Comparison of ENCODE assay signal across 13 mouse cellular contexts in genomic region chr1:189990046-189990622, GRCm38 (mm10).
DNase-seq lines count a peak whose midpoint lies in the region; ATAC-seq and TF ChIP-seq lines count a peak whose summit lies in the region.
"Had no signal": no experiment of that assay in that cellular context is flagged by ENCODE, and none has a peak within 500 bp of the region (broad histone marks: within the 10 kb centered on the region; RNA-seq: fewer than 3 reads in every experiment).

No protein-coding gene starts in this region.

- no peak for TF ChIP-seq EP300 in stomach, postnatal 0 days (optimal IDR thresholded peaks at IDR 0.05)

- no peak overlapping the region for H3K9ac ChIP-seq in midbrain, embryonic 11.5 days (ENCODE audit: low read length)
- H3K9ac ChIP-seq in intestine, postnatal 0 days (ENCODE audit: low read depth, low read length) = no peak overlapping the region
- no peak overlapping the region for H3K9ac ChIP-seq in neural tube, embryonic 13.5 days
- H3K9ac ChIP-seq in stomach, postnatal 0 days (ENCODE audit: low read length) = no peak overlapping the region
- H3K9ac ChIP-seq: embryonic facial prominence, embryonic 13.5 days; midbrain, embryonic 12.5 days had no signal

- H3K4me1 ChIP-seq in midbrain, embryonic 11.5 days (ENCODE audit: control insufficient read depth, insufficient read depth, low read length) = no peaks in the 10 kb centered on the region
- H3K4me1 ChIP-seq in midbrain, embryonic 10.5 days = peaks cover 23% of the 10 kb centered on the region
- 0 out of 2 replicates have a peak, but pooled peaks cover 6% of the 10 kb centered on the region for H3K4me1 ChIP-seq in intestine, postnatal 0 days (replicated peaks; ENCODE audit: control insufficient read depth, insufficient read depth, low read length)
- peaks cover 26% of the 10 kb centered on the region for H3K4me1 ChIP-seq in neural tube, embryonic 13.5 days (replicated peaks)
- H3K4me1 ChIP-seq in stomach, postnatal 0 days (replicated peaks; ENCODE audit: control insufficient read depth, insufficient read depth) = no peaks in the 10 kb centered on the region

- H3K27ac ChIP-seq in midbrain, embryonic 11.5 days (ENCODE audit: low read depth, low read length) = no peak overlapping the region
- no peak overlapping the region for H3K27ac ChIP-seq in midbrain, embryonic 10.5 days (replicated peaks)
- H3K27ac ChIP-seq in intestine, postnatal 0 days (ENCODE audit: low read depth, low read length) = no peak overlapping the region
- H3K27ac ChIP-seq in neural tube, embryonic 13.5 days (replicated peaks) = no peak overlapping the region
- no peak overlapping the region for H3K27ac ChIP-seq in stomach, postnatal 0 days (replicated peaks)
- H3K27ac ChIP-seq: embryonic facial prominence, embryonic 13.5 days had no signal

- ATAC-seq in midbrain, embryonic 11.5 days (ENCODE audit: low FRiP score) = no peak
- ATAC-seq in intestine, postnatal 0 days = no peak
- no peak for ATAC-seq in neural tube, embryonic 13.5 days (ENCODE audit: low read depth)
- ATAC-seq in stomach, postnatal 0 days (ENCODE audit: low FRiP score, low TSS enrichment) = no peak

- H3K9me3 ChIP-seq in midbrain, embryonic 11.5 days (ENCODE audit: control insufficient read depth, low read length) = no peaks in the 10 kb centered on the region
- H3K9me3 ChIP-seq in midbrain, embryonic 10.5 days (replicated peaks) = no peaks in the 10 kb centered on the region
- no peaks in the 10 kb centered on the region for H3K9me3 ChIP-seq in intestine, postnatal 0 days (ENCODE audit: control insufficient read depth)
- no peaks in the 10 kb centered on the region for H3K9me3 ChIP-seq in neural tube, embryonic 13.5 days
- H3K9me3 ChIP-seq in stomach, postnatal 0 days (ENCODE audit: control insufficient read depth, low read length) = no peaks in the 10 kb centered on the region
- H3K9me3 ChIP-seq: embryonic facial prominence, embryonic 13.5 days; midbrain, embryonic 12.5 days had no signal

- no peaks in the 10 kb centered on the region for H3K27me3 ChIP-seq in midbrain, embryonic 11.5 days (ENCODE audit: control insufficient read depth, insufficient read depth, low read length)
- peaks cover 10% of the 10 kb centered on the region; the same call in 1 of the 2 replicates for H3K27me3 ChIP-seq in midbrain, embryonic 10.5 days (ENCODE audit: low read depth, poor library complexity, severe bottlenecking)
- H3K27me3 ChIP-seq in intestine, postnatal 0 days (replicated peaks; ENCODE audit: control insufficient read depth, insufficient read depth, low read length) = no peaks in the 10 kb centered on the region
- no peaks in the 10 kb centered on the region for H3K27me3 ChIP-seq in neural tube, embryonic 13.5 days
- no peaks in the 10 kb centered on the region for H3K27me3 ChIP-seq in stomach, postnatal 0 days (ENCODE audit: control insufficient read depth, insufficient read depth, low read length)

- no peak overlapping the region for H3K4me2 ChIP-seq in midbrain, embryonic 11.5 days
- peak overlapping the region; percentile 37 for H3K4me2 ChIP-seq in intestine, postnatal 0 days (replicated peaks; ENCODE audit: low read depth)
- H3K4me2 ChIP-seq in neural tube, embryonic 13.5 days = peak overlapping the region; percentile 34
- no peak overlapping the region for H3K4me2 ChIP-seq in stomach, postnatal 0 days (replicated peaks; ENCODE audit: low read depth)
- H3K4me2 ChIP-seq: embryonic facial prominence, embryonic 13.5 days; midbrain, embryonic 12.5 days had no signal

- 61% methylated on average over 11 of the region's 11 CpGs for WGBS in midbrain, embryonic 11.5 days
- WGBS in midbrain, embryonic 10.5 days = 64% methylated on average over 11 of the region's 11 CpGs
- WGBS in intestine, postnatal 0 days = 14% methylated on average over 11 of the region's 11 CpGs
- WGBS in neural tube, embryonic 13.5 days = 7% methylated on average over 11 of the region's 11 CpGs
- WGBS in stomach, postnatal 0 days = 34% methylated on average over 11 of the region's 11 CpGs

- DNase-seq in midbrain, embryonic 11.5 days (ENCODE audit: low spot score, missing footprints) = peak; percentile 75
- DNase-seq in midbrain, embryonic 10.5 days (ENCODE audit: low spot score) = no peak
- DNase-seq in embryo, embryonic 9.5 days (ENCODE audit: extremely low spot score) = peak; percentile 25
- DNase-seq in gastrocnemius, adult 18-20 months (ENCODE audit: low spot score) = no peak
- DNase-seq in stomach, postnatal 0 days (ENCODE audit: low spot score) = no peak
- DNase-seq: cerebellum, postnatal 14 days; kidney, adult 8-10 months; spleen, adult 18-20 months; thymus, postnatal 14 days had no signal

- H3K4me3 ChIP-seq in midbrain, embryonic 11.5 days (ENCODE audit: low read depth, low read length) = no peak overlapping the region
- no peak overlapping the region for H3K4me3 ChIP-seq in midbrain, embryonic 10.5 days
- no peak overlapping the region for H3K4me3 ChIP-seq in intestine, postnatal 0 days (ENCODE audit: low read depth, low read length)
- no peak overlapping the region for H3K4me3 ChIP-seq in neural tube, embryonic 13.5 days
- no peak overlapping the region for H3K4me3 ChIP-seq in stomach, postnatal 0 days (ENCODE audit: low read depth, low read length)
- H3K4me3 ChIP-seq: embryonic facial prominence, embryonic 13.5 days; midbrain, embryonic 12.5 days had no signal

- H3K36me3 ChIP-seq in midbrain, embryonic 11.5 days (ENCODE audit: control insufficient read depth, insufficient read depth, low read length) = no peaks in the 10 kb centered on the region
- H3K36me3 ChIP-seq in midbrain, embryonic 10.5 days = no peaks in the 10 kb centered on the region
- no peaks in the 10 kb centered on the region for H3K36me3 ChIP-seq in intestine, postnatal 0 days (ENCODE audit: control insufficient read depth, insufficient read depth)
- H3K36me3 ChIP-seq in neural tube, embryonic 13.5 days = no peaks in the 10 kb centered on the region
- no peaks in the 10 kb centered on the region for H3K36me3 ChIP-seq in stomach, postnatal 0 days (ENCODE audit: control insufficient read depth, insufficient read depth, low read length)
- H3K36me3 ChIP-seq: embryonic facial prominence, embryonic 13.5 days; midbrain, embryonic 12.5 days had no signal

- no peak for TF ChIP-seq CTCF in intestine, postnatal 0 days (IDR thresholded peaks at IDR 0.05; ENCODE audit: low read depth)
- TF ChIP-seq CTCF in stomach, postnatal 0 days (IDR thresholded peaks at IDR 0.05; ENCODE audit: low read depth) = no peak

Comparison
In these comparisons a context has a peak if more than half of its experiments do, and no peak if none do; other contexts are left out.
1. DNase-seq: peak in midbrain, embryonic 11.5 days (single experiment) and embryo, embryonic 9.5 days (single experiment); none in midbrain, embryonic 10.5 days (single experiment), gastrocnemius, adult 18-20 months (single experiment) and stomach, postnatal 0 days (single experiment).
2. H3K4me2 ChIP-seq: peak in intestine, postnatal 0 days (single experiment) and neural tube, embryonic 13.5 days (single experiment); none in midbrain, embryonic 11.5 days (single experiment) and stomach, postnatal 0 days (single experiment).